Mouse (Mus musculus): ENCODE data around the gene Eif2s2. TPM values are rescaled to one million over a fixed set of nuclear protein-coding genes. Genes with fewer than 3 reads are reported as not detected.
"Not testable (repeated sequence)": the region's sequence is repeated elsewhere in the genome, so short reads cannot be mapped to it uniquely, and the experiment has no call there.

Eif2s2 gene
- polyA plus RNA-seq, 1 experiment from 2014 or later = 143 TPM

DNA sequence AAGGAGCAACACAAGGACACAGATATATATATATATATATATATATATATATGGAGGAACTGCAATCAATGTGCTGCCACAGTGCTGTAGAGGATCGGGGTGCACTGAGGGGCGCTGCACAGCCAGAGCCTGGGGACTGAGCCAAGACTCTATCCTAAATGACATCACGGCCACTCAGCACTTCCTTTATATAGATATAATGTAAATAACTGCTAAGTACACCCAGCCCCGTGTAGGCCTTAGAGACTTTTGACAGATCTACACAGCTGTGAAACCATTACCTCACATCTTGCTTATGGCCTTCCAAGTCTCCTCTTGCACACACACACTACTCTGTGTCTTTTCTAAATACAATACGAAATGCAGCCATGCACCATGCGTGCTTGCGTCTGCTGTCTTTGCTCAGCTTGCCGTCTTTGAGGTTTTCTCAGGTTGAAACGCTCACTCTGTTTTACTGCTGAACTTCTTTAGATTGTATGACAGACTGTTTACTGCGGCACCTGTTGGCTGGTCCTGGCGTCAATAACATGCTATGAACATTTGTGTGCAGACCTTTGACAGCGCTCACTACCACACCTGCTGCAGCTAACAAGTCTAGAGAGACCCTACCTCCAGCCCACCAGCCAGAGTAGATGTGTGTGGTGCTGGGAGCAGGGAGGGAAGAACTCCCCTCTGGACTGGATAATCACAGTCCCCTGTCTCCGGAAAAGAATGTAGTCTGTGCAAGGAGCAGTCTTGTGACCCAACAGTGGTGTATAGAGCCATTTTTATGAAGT lies 25.3 kb upstream of the Eif2s2 start:
- no peaks in the 10 kb centered on the region for H3K9me3 ChIP-seq
- H3K9ac ChIP-seq = no peak overlapping the region
- H3K4me1 ChIP-seq = peaks cover 20% of the 10 kb centered on the region
- no peak overlapping the region for H3K4me2 ChIP-seq
- H3K27ac ChIP-seq = no peak overlapping the region
- ATAC-seq (ENCODE audit: insufficient number of reproducible peaks, insufficient read depth, low FRiP score, low TSS enrichment, low read depth) = no peak
- WGBS = 76% methylated on average over 13 of the region's 13 CpGs
- no peak overlapping the region for H3K4me3 ChIP-seq
- H3K36me3 ChIP-seq = no peaks in the 10 kb centered on the region
- H3K27me3 ChIP-seq = no peaks in the 10 kb centered on the region

GRCm38 (mm10) chr2:154916547-154916946 lies 23.8 kb upstream of the Eif2s2 start:
- no peaks in the 10 kb centered on the region for H3K9me3 ChIP-seq
- 10% methylated on average over 2 of the region's 2 CpGs for WGBS
- H3K4me3 ChIP-seq = no peak overlapping the region
- H3K4me1 ChIP-seq = peaks cover 20% of the 10 kb centered on the region
- no peaks in the 10 kb centered on the region for H3K36me3 ChIP-seq
- no peak for ATAC-seq (ENCODE audit: insufficient number of reproducible peaks, insufficient read depth, low FRiP score, low TSS enrichment, low read depth)
- no peak overlapping the region for H3K4me2 ChIP-seq
- peak overlapping the region; percentile 81 for H3K27ac ChIP-seq
- H3K27me3 ChIP-seq = no peaks in the 10 kb centered on the region
- no peak overlapping the region for H3K9ac ChIP-seq

- no peak overlapping the region for H3K9ac ChIP-seq
- WGBS = 29% methylated on average over 12 of the region's 12 CpGs
- peak overlapping the region; percentile 40 for H3K4me2 ChIP-seq
- no peaks in the 10 kb centered on the region for H3K9me3 ChIP-seq
- H3K27ac ChIP-seq = peak overlapping the region; percentile 81
- H3K4me1 ChIP-seq = peaks cover 18% of the 10 kb centered on the region
- peak; percentile 62; the same call in 1 of the 2 replicates for ATAC-seq (ENCODE audit: insufficient number of reproducible peaks, insufficient read depth, low FRiP score, low TSS enrichment, low read depth)
- H3K27me3 ChIP-seq = no peaks in the 10 kb centered on the region
- H3K4me3 ChIP-seq = no peak overlapping the region
- no peaks in the 10 kb centered on the region for H3K36me3 ChIP-seq
Observed at GRCm38 (mm10) chr2:154915922-154916541, 23.3 kb upstream of the Eif2s2 start.

GRCm38 (mm10) chr2:154909789-154910188 lies 17.1 kb upstream of the Eif2s2 start:
- no peak overlapping the region for H3K27ac ChIP-seq
- no peaks in the 10 kb centered on the region for H3K36me3 ChIP-seq
- H3K27me3 ChIP-seq = no peaks in the 10 kb centered on the region
- H3K4me2 ChIP-seq = no peak overlapping the region
- ATAC-seq (ENCODE audit: insufficient number of reproducible peaks, insufficient read depth, low FRiP score, low TSS enrichment, low read depth) = no peak
- no peak overlapping the region for H3K9ac ChIP-seq
- WGBS = 83% methylated on average over 6 of the region's 6 CpGs
- H3K4me1 ChIP-seq = 0 out of 2 replicates have a peak, but pooled peaks cover 2% of the 10 kb centered on the region
- H3K4me3 ChIP-seq = no peak overlapping the region
- H3K9me3 ChIP-seq = no peaks in the 10 kb centered on the region

- not testable (repeated sequence) for H3K27me3 ChIP-seq; H3K9ac ChIP-seq; ATAC-seq (ENCODE audit: insufficient number of reproducible peaks, insufficient read depth, low FRiP score, low TSS enrichment, low read depth); H3K4me3 ChIP-seq; H3K4me2 ChIP-seq; H3K27ac ChIP-seq; H3K4me1 ChIP-seq; H3K36me3 ChIP-seq; H3K9me3 ChIP-seq
- 47% methylated on average over 2 of the region's 2 CpGs for WGBS
Observed at GRCm38 (mm10) chr2:154908223-154908622, 15.5 kb upstream of the Eif2s2 start.

DNA sequence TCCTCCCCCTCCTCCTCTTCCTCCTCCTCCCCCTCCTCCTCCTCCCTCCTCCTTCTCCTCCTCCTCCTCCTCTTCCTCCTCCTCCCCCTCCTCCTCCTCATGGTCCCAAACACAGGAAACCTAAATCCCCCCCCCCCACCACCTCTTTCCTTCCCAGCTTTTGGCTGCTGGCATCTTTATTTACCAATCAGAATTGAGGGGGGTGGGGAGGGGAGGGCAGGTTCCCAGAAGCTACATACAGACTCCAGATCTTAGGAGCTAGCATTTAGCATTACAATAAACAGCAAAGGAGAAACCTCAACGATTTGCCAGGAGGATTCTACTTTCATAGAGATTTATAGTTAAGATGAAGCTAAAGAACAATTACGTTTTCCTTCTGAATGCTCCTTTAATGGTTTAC lies 13.1 kb upstream of the Eif2s2 start:
- ATAC-seq (ENCODE audit: insufficient number of reproducible peaks, insufficient read depth, low FRiP score, low TSS enrichment, low read depth) = no peak
- no peak overlapping the region for H3K4me2 ChIP-seq
- H3K9me3 ChIP-seq = no peaks in the 10 kb centered on the region
- no peaks in the 10 kb centered on the region for H3K36me3 ChIP-seq
- no peak overlapping the region for H3K27ac ChIP-seq
- H3K9ac ChIP-seq = no peak overlapping the region
- 51% methylated on average over 2 of the region's 2 CpGs for WGBS
- H3K4me3 ChIP-seq = no peak overlapping the region
- H3K27me3 ChIP-seq = no peaks in the 10 kb centered on the region
- no peaks in the 10 kb centered on the region for H3K4me1 ChIP-seq

- Histone ChIP-seq H3K9me3 (no peaks in the 10 kb centered on the region), H3K4me3 (no peak overlapping the region), H3K9ac (no peak overlapping the region), H3K4me2 (no peak overlapping the region), H3K4me1 (no peaks in the 10 kb centered on the region), H3K36me3 (no peaks in the 10 kb centered on the region), H3K27me3 (no peaks in the 10 kb centered on the region), H3K27ac (no peak overlapping the region)
- no peak for ATAC-seq (ENCODE audit: insufficient number of reproducible peaks, insufficient read depth, low FRiP score, low TSS enrichment, low read depth)
- WGBS = 83% methylated on average over 3 of the region's 3 CpGs
Observed at GRCm38 (mm10) chr2:154902111-154902510, 9.4 kb upstream of the Eif2s2 start.

DNA sequence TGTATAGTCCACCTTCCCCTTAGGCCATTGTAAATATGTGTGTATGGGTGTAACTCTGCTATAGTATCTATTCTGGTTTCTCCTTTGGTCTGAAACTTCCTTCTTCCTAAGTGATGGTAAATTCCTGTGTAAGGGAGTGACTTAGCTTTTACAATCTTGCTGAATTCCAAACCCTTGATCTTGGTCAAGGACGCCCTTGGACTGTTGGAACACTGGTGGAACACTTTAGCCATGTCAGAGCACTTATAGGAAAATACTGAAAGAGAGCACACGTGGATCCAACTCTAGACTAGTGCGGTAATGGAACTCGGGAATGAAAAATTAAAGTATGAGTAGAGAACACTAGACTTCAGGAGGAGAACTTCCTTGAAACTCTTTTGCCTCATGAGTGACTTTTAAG lies 6.7 kb upstream of the Eif2s2 start:
- H3K9ac ChIP-seq; H3K4me2 ChIP-seq; H3K36me3 ChIP-seq; H3K4me1 ChIP-seq; H3K4me3 ChIP-seq; ATAC-seq (ENCODE audit: insufficient number of reproducible peaks, insufficient read depth, low FRiP score, low TSS enrichment, low read depth); H3K27me3 ChIP-seq; H3K27ac ChIP-seq; H3K9me3 ChIP-seq: not testable (repeated sequence)
- WGBS = 84% methylated on average over 4 of the region's 4 CpGs

- not testable (repeated sequence) for H3K9ac ChIP-seq; H3K4me3 ChIP-seq; H3K27me3 ChIP-seq; H3K4me2 ChIP-seq; ATAC-seq (ENCODE audit: insufficient number of reproducible peaks, insufficient read depth, low FRiP score, low TSS enrichment, low read depth); H3K36me3 ChIP-seq; H3K9me3 ChIP-seq; H3K27ac ChIP-seq; H3K4me1 ChIP-seq
- WGBS = 85% methylated on average over 8 of the region's 8 CpGs
Observed at GRCm38 (mm10) chr2:154899004-154899403, 6.3 kb upstream of the Eif2s2 start.

GRCm38 (mm10) chr2:154893548-154893947 lies 813 bp upstream of the Eif2s2 start:
- Histone ChIP-seq H3K27ac (no peak overlapping the region), H3K4me3 (no peak overlapping the region), H3K9ac (no peak overlapping the region), H3K4me1 (peaks cover 15% of the 10 kb centered on the region), H3K4me2 (peak overlapping the region; percentile 62), H3K27me3 (no peaks in the 10 kb centered on the region), H3K36me3 (no peaks in the 10 kb centered on the region), H3K9me3 (no peaks in the 10 kb centered on the region)
- ATAC-seq (ENCODE audit: insufficient number of reproducible peaks, insufficient read depth, low FRiP score, low TSS enrichment, low read depth) = no peak
- 61% methylated on average over 4 of the region's 4 CpGs for WGBS

- no peak for ATAC-seq (ENCODE audit: insufficient number of reproducible peaks, insufficient read depth, low FRiP score, low TSS enrichment, low read depth)
- 9% methylated on average over 12 of the region's 12 CpGs for WGBS
Observed at GRCm38 (mm10) chr2:154893045-154893385, 280 bp upstream of the Eif2s2 start.

GRCm38 (mm10) chr2:154891585-154891984 lies 1.1 kb downstream of the Eif2s2 start:
- no peak for ATAC-seq (ENCODE audit: insufficient number of reproducible peaks, insufficient read depth, low FRiP score, low TSS enrichment, low read depth)
- WGBS = 11% methylated on average over 2 of the region's 2 CpGs
- peak overlapping the region; percentile 89; the same call in 1 of the 2 replicates for H3K27ac ChIP-seq

More at GRCm38 (mm10) chr2:154893045-154893385, 280 bp upstream of the Eif2s2 start:
- H3K4me2 ChIP-seq = peak overlapping the region; percentile 62
- peak overlapping the region; percentile 82 for H3K4me3 ChIP-seq
- no peaks in the 10 kb centered on the region for H3K27me3 ChIP-seq
- no peak overlapping the region; the same call in 1 of the 2 replicates for H3K27ac ChIP-seq
- H3K9ac ChIP-seq = peak overlapping the region; percentile 63
- H3K4me1 ChIP-seq = peaks cover 15% of the 10 kb centered on the region
- peaks cover 1% of the 10 kb centered on the region for H3K36me3 ChIP-seq
- H3K9me3 ChIP-seq = no peaks in the 10 kb centered on the region

More at GRCm38 (mm10) chr2:154891585-154891984, 1.1 kb downstream of the Eif2s2 start:
- Histone ChIP-seq H3K9me3 (no peaks in the 10 kb centered on the region), H3K4me1 (peaks cover 15% of the 10 kb centered on the region), H3K4me2 (peak overlapping the region; percentile 83), H3K9ac (peak overlapping the region; percentile 93), H3K27me3 (no peaks in the 10 kb centered on the region), H3K36me3 (peaks cover 11% of the 10 kb centered on the region), H3K4me3 (peak overlapping the region; percentile 82)
